Mouse (Mus musculus) erythroid progenitor cell, adult 5-6 weeks (primary cell): ENCODE measurements around the gene 0610037L13Rik. TPM values are rescaled to one million over a fixed set of nuclear protein-coding genes. Genes with fewer than 3 reads are reported as not detected.

ENCODE experiments used
- ATAC-seq: replicated peaks from 2 replicates; pipeline ENCODE4 v1.8.0; 2016; ENCODE audit warnings: moderate number of reproducible peaks, mild to moderate bottlenecking, moderate TSS enrichment, inconsistent platforms; ENCODE audit not compliant: poor library complexity, low FRiP score, severe bottlenecking
- total RNA-seq, 2 experiments: library from RNA; stranded (forward) in 1 of 2; stranded (reverse) in 1 of 2; fragments of 150-400 nt in 1 of 2; fragments of 186-747, 209-891 nt in 1 of 2; gene quantifications; 2 replicates each; pipeline versions ENCODE4 v1.2.3 to v1.2.4; 2015 to 2017; ENCODE audit warnings: low replicate concordance in 2 of 2

Gene 0610037L13Rik
- total RNA-seq, 2 experiments from 2014 or later: 3.9 to 19.3 TPM

- no peak for ATAC-seq
Measured at GRCm38 (mm10) chr4:107906561-107906960, 16.9 kb downstream of the 0610037L13Rik start.

- no peak for ATAC-seq
Measured at GRCm38 (mm10) chr4:107910020-107910419, 20.4 kb downstream of the 0610037L13Rik start.

GRCm38 (mm10) chr4:107920336-107920735 is 30.7 kb downstream of the 0610037L13Rik start:
- ATAC-seq: no peak

- ATAC-seq: 0 out of 2 replicates have a peak, but pooled peaks have one; percentile 25
Measured at GRCm38 (mm10) chr4:107921152-107921695, 31.6 kb downstream of the 0610037L13Rik start.

GRCm38 (mm10) chr4:107921952-107922351 is 32.3 kb downstream of the 0610037L13Rik start:
- no peak for ATAC-seq

GRCm38 (mm10) chr4:107923145-107923802 is 33.7 kb downstream of the 0610037L13Rik start, which contains the start of gene Cpt2:
Cpt2 (minus strand) TSS chr4:107923610.
- ATAC-seq: peak; percentile 94

- 0 out of 2 replicates have a peak, but pooled peaks have one; percentile 8 for ATAC-seq
Measured at GRCm38 (mm10) chr4:107923803-107924194, 34.2 kb downstream of the 0610037L13Rik start.

- no peak for ATAC-seq
Measured at GRCm38 (mm10) chr4:107928269-107928668, 38.7 kb downstream of the 0610037L13Rik start.

- no peak for ATAC-seq
Measured at GRCm38 (mm10) chr4:107928726-107929125, 39.1 kb downstream of the 0610037L13Rik start.

- ATAC-seq: no peak
Measured at GRCm38 (mm10) chr4:107931453-107931852, 41.8 kb downstream of the 0610037L13Rik start.

GRCm38 (mm10) chr4:107933239-107933638 is 43.6 kb downstream of the 0610037L13Rik start:
- ATAC-seq: no peak

- ATAC-seq: no peak
Measured at GRCm38 (mm10) chr4:107935254-107935653, 45.6 kb downstream of the 0610037L13Rik start.

- no peak for ATAC-seq
Measured at GRCm38 (mm10) chr4:107937338-107937737, 47.7 kb downstream of the 0610037L13Rik start.

- ATAC-seq: no peak
Measured at GRCm38 (mm10) chr4:107938124-107938523, 48.5 kb downstream of the 0610037L13Rik start.

- ATAC-seq: no peak
Measured at GRCm38 (mm10) chr4:107942741-107943140, 53.1 kb downstream of the 0610037L13Rik start.

- no peak for ATAC-seq
Measured at GRCm38 (mm10) chr4:107944141-107944540, 54.5 kb downstream of the 0610037L13Rik start.

Other genes with a start within 250 kb of the 0610037L13Rik start
- gene Dmrtb1, start 205.6 kb upstream of the 0610037L13Rik start, total RNA-seq (2015; ENCODE audit: low replicate concordance): not detected in 2 replicates
- not detected in 2 replicates for gene Dmrtb1, start 205.6 kb upstream of the 0610037L13Rik start, total RNA-seq (2017; ENCODE audit: low replicate concordance)
- gene Lrp8, start 87.6 kb upstream of the 0610037L13Rik start, total RNA-seq (2015; ENCODE audit: low replicate concordance): 2.9 and 5.8 TPM in 2 replicates
- 3.7 and 8.5 TPM in 2 replicates for gene Lrp8, start 87.6 kb upstream of the 0610037L13Rik start, total RNA-seq (2017; ENCODE audit: low replicate concordance)
- gene Magoh, start 10.1 kb upstream of the 0610037L13Rik start, total RNA-seq (2015; ENCODE audit: low replicate concordance): 67.8 and 71.7 TPM in 2 replicates
- 51.1 and 55.3 TPM in 2 replicates for gene Magoh, start 10.1 kb upstream of the 0610037L13Rik start, total RNA-seq (2017; ENCODE audit: low replicate concordance)
- 6.3 and 14.4 TPM in 2 replicates for gene Cpt2, start 33.8 kb downstream of the 0610037L13Rik start, total RNA-seq (2015; ENCODE audit: low replicate concordance)
- 18.5 and 19.1 TPM in 2 replicates for gene Cpt2, start 33.8 kb downstream of the 0610037L13Rik start, total RNA-seq (2017; ENCODE audit: low replicate concordance)
- not detected in 2 replicates for gene Slc1a7, start 78.5 kb downstream of the 0610037L13Rik start, total RNA-seq (2015; ENCODE audit: low replicate concordance)
- not detected in 2 replicates for gene Slc1a7, start 78.5 kb downstream of the 0610037L13Rik start, total RNA-seq (2017; ENCODE audit: low replicate concordance)
- gene Podn, start 206.6 kb downstream of the 0610037L13Rik start, total RNA-seq (2015; ENCODE audit: low replicate concordance): not detected in 2 replicates
- 0.13 TPM in 1 of 2 replicates, not detected in the other for gene Podn, start 206.6 kb downstream of the 0610037L13Rik start, total RNA-seq (2017; ENCODE audit: low replicate concordance)